Mouse (Mus musculus) forebrain, embryonic 15.5 days (tissue): Measurements from ENCODE around the gene Abcg4. TPM values are rescaled to one million over a fixed set of nuclear protein-coding genes. Genes with fewer than 3 reads are reported as not detected.

Experiments
- ATAC-seq: fragments of 200-750 bp; cut with Nextera tagmentation; replicated peaks from 2 replicates; pipeline ENCODE4 v1.8.0; 2017; ENCODE audit warnings: mild to moderate bottlenecking, moderate TSS enrichment, moderate library complexity
- H3K27ac ChIP-seq: fragments of 300-500 bp; sonication (generic); replicated peaks from 2 replicates; pipeline ENCODE4 v1.5.1; 2015; ENCODE audit warnings: mild to moderate bottlenecking, inconsistent platforms
- H3K27me3 ChIP-seq: fragments of 300-500 bp; sonication (generic); 2 replicates; pipeline ENCODE4 v1.6.1; 2015; ENCODE audit warnings: inconsistent platforms
- H3K36me3 ChIP-seq: fragments of 300-500 bp; sonication (generic); 2 replicates; pipeline ENCODE4 v1.6.1; 2015; ENCODE audit warnings: mild to moderate bottlenecking, inconsistent platforms
- H3K4me1 ChIP-seq: fragments of 300-500 bp; sonication (generic); 2 replicates; pipeline ENCODE4 v1.6.1; 2015; ENCODE audit warnings: inconsistent platforms
- H3K4me2 ChIP-seq: fragments of 300-500 bp; sonication (generic); replicated peaks from 2 replicates; pipeline ENCODE4 v1.6.1; 2015; ENCODE audit warnings: mild to moderate bottlenecking, inconsistent platforms
- H3K4me3 ChIP-seq: fragments of 300-500 bp; sonication (generic); 2 replicates; pipeline ENCODE4 v1.5.1; 2015; ENCODE audit warnings: mild to moderate bottlenecking, inconsistent platforms
- H3K9ac ChIP-seq: fragments of 300-500 bp; sonication (generic); replicated peaks from 2 replicates; pipeline ENCODE4 v1.6.1; 2015; ENCODE audit warnings: mild to moderate bottlenecking, inconsistent platforms
- H3K9me3 ChIP-seq: fragments of 300-500 bp; sonication (generic); 2 replicates; pipeline ENCODE4 v1.6.1; 2016; ENCODE audit warnings: inconsistent platforms
- WGBS: fragments of 180-500 bp; shearing (Covaris S2); methylation state at CpG from one replicate; pipeline ENCODE4 v1.1.7; 2015; ENCODE audit warnings: mixed read lengths; 5-methylcytosine and 5-hydroxymethylcytosine counted together
- polyA plus RNA-seq: library from polyadenylated mRNA; unstranded; fragments of >200 nt; fragmentation: Nextera tagmentation; extraction: Ambion mirVana; gene quantifications from 2 replicates; pipeline ENCODE4 v1.2.1, GENCODE M21; 2015

Abcg4 gene
- polyA plus RNA-seq, 1 experiment from 2014 or later = 15.6 TPM

DNA sequence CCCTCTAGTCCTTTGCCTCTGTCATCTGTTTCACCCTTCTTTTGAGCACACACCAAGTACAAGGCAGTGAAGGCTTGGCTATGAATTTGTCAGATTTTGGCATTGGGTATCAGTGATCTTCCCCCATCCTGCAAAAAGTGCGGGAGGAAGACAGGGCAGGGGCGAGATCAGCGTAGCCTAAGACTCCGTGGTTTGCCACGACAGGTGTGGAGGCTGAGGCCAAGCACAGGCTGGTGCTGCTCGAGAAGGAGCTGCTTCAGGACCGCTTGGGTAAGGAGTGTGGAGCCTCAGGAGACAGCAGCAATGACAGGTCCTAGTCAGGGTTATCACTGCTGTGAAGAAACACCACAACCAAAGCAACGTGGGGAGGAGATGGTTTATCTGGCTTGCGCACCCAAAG lies 47.0 kb downstream of the Abcg4 start:
- no peaks in the 10 kb centered on the region for H3K27me3 ChIP-seq
- no peak for ATAC-seq
- no peaks in the 10 kb centered on the region for H3K36me3 ChIP-seq
- no peaks in the 10 kb centered on the region for H3K4me1 ChIP-seq
- 83% methylated on average over 9 of the region's 9 CpGs for WGBS
- no peak overlapping the region for H3K4me2 ChIP-seq
- no peak overlapping the region for H3K27ac ChIP-seq
- H3K9ac ChIP-seq = no peak overlapping the region
- H3K4me3 ChIP-seq = no peak overlapping the region
- H3K9me3 ChIP-seq = no peaks in the 10 kb centered on the region

GRCm38 (mm10) chr9:44240911-44241310 lies 47.5 kb downstream of the Abcg4 start:
- Histone ChIP-seq H3K9ac (no peak overlapping the region), H3K4me1 (no peaks in the 10 kb centered on the region), H3K4me2 (no peak overlapping the region), H3K36me3 (no peaks in the 10 kb centered on the region), H3K4me3 (no peak overlapping the region), H3K27me3 (no peaks in the 10 kb centered on the region), H3K27ac (no peak overlapping the region), H3K9me3 (no peaks in the 10 kb centered on the region)
- no peak for ATAC-seq
- WGBS = 50% methylated on average over 5 of the region's 5 CpGs

DNA sequence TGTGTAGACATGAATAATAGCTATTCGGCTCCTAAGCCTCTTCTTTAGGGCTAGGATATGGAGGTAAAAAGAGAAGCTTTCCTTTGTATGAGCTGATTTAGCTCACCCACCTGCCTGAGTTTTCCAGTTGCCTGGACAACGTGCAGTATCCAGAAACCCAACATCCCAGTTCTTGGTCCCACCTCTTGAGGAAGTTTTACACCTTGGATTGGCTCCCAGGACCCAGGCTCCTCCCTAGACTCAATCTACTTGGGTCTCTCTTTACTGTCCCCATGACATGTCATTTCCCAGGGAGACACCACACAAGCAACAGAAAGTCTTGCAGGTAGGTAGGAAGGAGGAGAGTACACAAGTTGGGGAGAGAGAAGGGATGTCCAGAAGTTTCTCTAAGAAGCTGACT lies 48.0 kb downstream of the Abcg4 start, which contains the start of gene Ccdc153:
Gene Ccdc153 (plus strand): TSS at position 278 of the 400 bp plus-strand sequence.
- no peaks in the 10 kb centered on the region for H3K4me1 ChIP-seq
- 58% methylated on average over 2 of the region's 2 CpGs for WGBS
- no peak within 1 kb of the TSS for H3K27ac ChIP-seq
- no peaks in the 10 kb centered on the region for H3K27me3 ChIP-seq
- H3K4me2 ChIP-seq = no peak within 1 kb of the TSS
- ATAC-seq = no peak
- no peak within 1 kb of the TSS for H3K9ac ChIP-seq
- H3K9me3 ChIP-seq = no peaks in the 10 kb centered on the region
- H3K4me3 ChIP-seq = no peak within 1 kb of the TSS
- H3K36me3 ChIP-seq = no peaks in the 10 kb centered on the region

DNA sequence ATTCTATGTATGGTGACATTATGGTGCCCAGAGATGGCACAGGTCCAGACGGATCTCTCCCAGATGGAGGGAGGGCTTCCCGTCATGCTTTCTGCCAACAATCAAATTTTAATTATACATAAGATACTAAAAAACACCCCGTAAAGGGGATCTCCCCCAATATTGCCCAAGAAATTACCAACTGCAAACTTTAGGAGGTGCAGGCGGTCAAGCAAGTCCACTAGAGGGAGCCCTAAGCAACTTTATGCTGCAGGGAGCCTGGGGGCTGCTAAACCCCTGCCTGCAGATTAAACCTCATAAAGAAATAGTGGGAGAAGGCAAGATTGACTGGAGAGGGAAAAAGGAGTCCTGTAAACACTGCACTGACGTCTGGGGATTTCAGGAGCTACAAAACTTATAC lies 49.0 kb downstream of the Abcg4 start:
- no peak overlapping the region for H3K4me3 ChIP-seq
- no peak overlapping the region for H3K27ac ChIP-seq
- H3K4me2 ChIP-seq = no peak overlapping the region
- no peak for ATAC-seq
- 11% methylated on average over 5 of the region's 5 CpGs for WGBS
- peaks cover 4% of the 10 kb centered on the region; the same call in 1 of the 2 replicates for H3K4me1 ChIP-seq
- no peaks in the 10 kb centered on the region for H3K36me3 ChIP-seq
- no peak overlapping the region for H3K9ac ChIP-seq
- no peaks in the 10 kb centered on the region for H3K9me3 ChIP-seq
- no peaks in the 10 kb centered on the region for H3K27me3 ChIP-seq

GRCm38 (mm10) chr9:44238501-44239190 lies 49.8 kb downstream of the Abcg4 start:
- H3K27me3 ChIP-seq = no peaks in the 10 kb centered on the region
- no peak overlapping the region for H3K9ac ChIP-seq
- no peak overlapping the region for H3K4me2 ChIP-seq
- no peaks in the 10 kb centered on the region for H3K9me3 ChIP-seq
- no peak for ATAC-seq
- no peak overlapping the region for H3K27ac ChIP-seq
- peaks cover 5% of the 10 kb centered on the region; the same call in 1 of the 2 replicates for H3K4me1 ChIP-seq
- H3K4me3 ChIP-seq = no peak overlapping the region
- no peaks in the 10 kb centered on the region for H3K36me3 ChIP-seq
- 78% methylated on average over 17 of the region's 17 CpGs for WGBS

GRCm38 (mm10) chr9:44237128-44237527 lies 51.3 kb downstream of the Abcg4 start:
- peaks cover 12% of the 10 kb centered on the region for H3K4me1 ChIP-seq
- ATAC-seq = no peak
- WGBS = 89% methylated on average over 4 of the region's 4 CpGs

GRCm38 (mm10) chr9:44236601-44237000 lies 51.8 kb downstream of the Abcg4 start:
- no peak overlapping the region for H3K4me3 ChIP-seq
- H3K4me2 ChIP-seq = no peak overlapping the region
- H3K4me1 ChIP-seq = peaks cover 18% of the 10 kb centered on the region
- no peaks in the 10 kb centered on the region for H3K9me3 ChIP-seq
- no peak overlapping the region for H3K9ac ChIP-seq
- no peaks in the 10 kb centered on the region for H3K27me3 ChIP-seq
- no peaks in the 10 kb centered on the region for H3K36me3 ChIP-seq
- WGBS = 67% methylated on average over 4 of the region's 4 CpGs
- ATAC-seq = no peak
- H3K27ac ChIP-seq = no peak overlapping the region

More at GRCm38 (mm10) chr9:44237128-44237527, 51.3 kb downstream of the Abcg4 start:
- no peak overlapping the region for H3K4me2 ChIP-seq
- no peak overlapping the region for H3K27ac ChIP-seq
- no peaks in the 10 kb centered on the region for H3K9me3 ChIP-seq
- H3K27me3 ChIP-seq = no peaks in the 10 kb centered on the region
- no peaks in the 10 kb centered on the region for H3K36me3 ChIP-seq
- no peak overlapping the region for H3K9ac ChIP-seq
- H3K4me3 ChIP-seq = no peak overlapping the region

- no peak overlapping the region for H3K9ac ChIP-seq
- peaks cover 29% of the 10 kb centered on the region for H3K4me1 ChIP-seq
- ATAC-seq = peak; percentile 44; the same call in 1 of the 2 replicates
- no peak overlapping the region for H3K27ac ChIP-seq
- H3K4me3 ChIP-seq = peak overlapping the region; percentile 59
- no peaks in the 10 kb centered on the region for H3K36me3 ChIP-seq
- no peaks in the 10 kb centered on the region for H3K9me3 ChIP-seq
- no peaks in the 10 kb centered on the region for H3K27me3 ChIP-seq
- peak overlapping the region; percentile 31 for H3K4me2 ChIP-seq
- WGBS = 27% methylated on average over 19 of the region's 19 CpGs
Observed at GRCm38 (mm10) chr9:44234479-44235427, 53.7 kb downstream of the Abcg4 start.

GRCm38 (mm10) chr9:44233802-44234478 lies 54.5 kb downstream of the Abcg4 start, which contains the start of gene Cbl:
Cbl (minus strand) TSS chr9:44234049.
- Histone ChIP-seq H3K4me1 (peaks cover 29% of the 10 kb centered on the region), H3K27me3 (no peaks in the 10 kb centered on the region), H3K9me3 (no peaks in the 10 kb centered on the region), H3K27ac (peak within 1 kb of the TSS; percentile 93), H3K4me2 (peak within 1 kb of the TSS; percentile 54), H3K9ac (peak within 1 kb of the TSS; percentile 82), H3K4me3 (peak within 1 kb of the TSS; percentile 59), H3K36me3 (no peaks in the 10 kb centered on the region)
- ATAC-seq = peak; percentile 95
- WGBS = under 1% methylated on average over 59 of the region's 76 CpGs

DNA sequence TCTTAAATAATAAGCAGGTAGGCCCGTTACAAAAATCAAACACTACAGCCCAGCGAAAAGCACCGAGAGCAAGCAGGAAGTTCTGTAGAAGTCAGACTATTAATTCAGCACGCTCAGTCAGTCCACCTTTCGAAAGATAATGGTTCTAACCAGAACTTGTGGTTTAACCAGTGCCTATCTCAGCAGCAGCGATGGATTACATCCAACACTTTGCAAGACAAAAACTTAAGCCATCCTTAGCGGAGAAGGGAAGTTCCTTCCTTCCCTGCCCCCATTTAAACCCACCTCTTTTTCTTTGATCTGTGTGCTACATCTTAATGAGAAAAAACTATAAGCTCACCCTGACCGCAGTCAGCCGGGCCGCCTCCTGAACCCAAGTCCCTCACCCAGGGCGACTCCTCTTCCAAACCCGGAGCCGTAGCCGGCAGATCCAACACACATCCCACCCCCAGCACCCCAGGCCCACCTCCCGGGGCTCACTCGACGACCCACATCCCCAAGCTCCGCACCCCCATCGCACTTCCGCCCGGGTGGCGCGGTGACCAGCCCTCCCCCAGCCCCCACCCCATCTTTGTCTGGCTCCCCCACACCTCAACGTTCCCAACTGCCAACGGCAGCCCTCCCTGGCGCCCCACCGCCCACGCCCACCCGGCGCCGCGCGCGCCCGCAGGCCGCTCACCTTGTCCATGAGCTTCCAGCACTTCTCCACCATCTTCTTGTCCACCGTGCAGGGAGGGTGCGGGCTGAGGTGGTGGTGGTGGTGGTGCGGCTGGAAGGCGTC lies 55.2 kb downstream of the Abcg4 start:
- under 1% methylated on average over 39 of the region's 40 CpGs for WGBS
- Histone ChIP-seq H3K4me2 (peak overlapping the region; percentile 54), H3K36me3 (no peaks in the 10 kb centered on the region), H3K4me1 (peaks cover 30% of the 10 kb centered on the region), H3K27ac (peak overlapping the region; percentile 93), H3K27me3 (no peaks in the 10 kb centered on the region), H3K9me3 (no peaks in the 10 kb centered on the region), H3K4me3 (peak overlapping the region; percentile 59), H3K9ac (peak overlapping the region; percentile 82)
- ATAC-seq = peak; percentile 84

GRCm38 (mm10) chr9:44231609-44232008 lies 56.8 kb downstream of the Abcg4 start:
- H3K27me3 ChIP-seq = no peaks in the 10 kb centered on the region
- no peak overlapping the region for H3K4me3 ChIP-seq
- H3K36me3 ChIP-seq = no peaks in the 10 kb centered on the region
- H3K9me3 ChIP-seq = no peaks in the 10 kb centered on the region
- 0 out of 2 replicates have a peak overlapping the region, but pooled peaks have one; percentile 54 for H3K4me2 ChIP-seq
- no peak overlapping the region for H3K27ac ChIP-seq
- ATAC-seq = no peak
- H3K4me1 ChIP-seq = peaks cover 35% of the 10 kb centered on the region
- no peak overlapping the region for H3K9ac ChIP-seq
